Mouse (Mus musculus): Measurements from ENCODE around the gene Htra1.
A peak's percentile ranks its signal among the peaks of the same experiment; 100 is the strongest.

Gene Htra1

DNA sequence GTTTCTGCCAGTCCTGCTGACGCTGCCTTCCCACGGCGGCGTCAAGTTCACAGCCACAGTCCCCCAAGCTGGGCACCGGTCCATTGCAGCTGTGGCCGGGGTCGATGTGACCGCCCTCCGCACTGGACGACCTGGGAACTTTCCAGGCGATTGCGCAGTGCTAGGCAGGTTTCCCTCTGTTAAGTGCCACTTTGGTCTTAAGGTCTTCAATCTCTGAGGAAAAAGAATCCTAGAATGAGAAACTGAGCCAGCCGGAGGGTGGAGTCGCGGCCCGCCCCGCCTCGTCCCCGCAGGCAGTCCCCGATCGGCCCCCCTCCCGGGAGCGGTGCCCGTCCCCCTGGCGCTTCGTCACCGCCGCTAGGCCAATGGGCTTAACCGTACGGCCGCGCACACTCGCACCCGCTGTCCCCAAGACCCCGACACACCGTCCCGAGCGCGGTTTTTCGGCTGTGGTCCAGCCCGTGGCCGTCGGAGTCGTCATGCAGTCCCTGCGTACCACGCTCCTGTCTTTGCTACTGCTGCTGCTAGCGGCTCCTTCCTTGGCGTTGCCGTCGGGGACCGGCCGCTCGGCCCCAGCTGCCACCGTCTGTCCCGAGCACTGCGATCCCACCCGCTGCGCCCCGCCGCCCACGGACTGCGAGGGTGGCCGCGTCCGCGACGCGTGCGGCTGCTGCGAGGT is at the start of gene Htra1:
TSS of gene Htra1 (plus strand) at position 319 of the 679 bp plus-strand sequence.
- peak; percentile 67 for DNase-seq (ENCODE audit: low spot score)

DNA sequence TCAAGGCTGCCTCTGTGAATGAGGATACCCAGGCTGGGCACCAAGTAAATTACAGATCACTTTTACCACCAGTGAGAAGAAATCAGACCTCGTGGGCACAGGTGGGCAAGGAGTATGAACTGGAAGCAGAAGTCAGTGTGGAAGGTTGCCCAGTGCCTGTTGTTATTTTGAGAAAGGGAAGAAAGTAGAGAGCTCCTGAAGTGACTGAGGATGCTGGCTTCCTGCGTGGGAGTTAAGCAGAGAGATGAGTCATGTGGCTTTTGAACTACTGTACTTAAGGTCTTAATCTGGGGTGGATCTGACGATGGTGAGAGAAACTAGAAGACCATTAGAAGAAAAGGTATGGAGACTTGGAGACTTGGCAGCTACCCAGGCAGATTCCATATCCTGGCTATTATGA is 49.7 kb upstream of the Htra1 start:
- no peak for DNase-seq (ENCODE audit: low spot score)

DNA sequence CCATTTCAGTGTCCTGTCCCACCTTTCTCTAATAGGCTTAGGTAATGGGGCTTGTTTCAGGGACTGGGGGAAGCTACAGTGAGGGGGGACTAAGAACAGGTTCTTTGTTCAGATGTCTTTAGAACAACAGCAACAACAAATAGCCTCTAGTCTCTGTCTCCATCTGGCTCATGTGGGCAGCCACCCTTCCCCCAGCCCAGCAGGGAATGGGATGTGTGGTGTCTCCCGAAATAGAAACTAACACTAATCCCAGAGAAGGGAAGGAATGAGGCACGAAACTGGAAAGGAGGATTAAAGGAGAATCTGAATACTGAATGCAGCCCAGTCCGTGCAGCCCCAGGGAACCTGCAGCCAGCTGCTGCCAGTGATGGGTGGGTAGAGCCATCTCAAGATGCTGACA is 48.0 kb upstream of the Htra1 start:
- DNase-seq (ENCODE audit: low spot score) = no peak

DNA sequence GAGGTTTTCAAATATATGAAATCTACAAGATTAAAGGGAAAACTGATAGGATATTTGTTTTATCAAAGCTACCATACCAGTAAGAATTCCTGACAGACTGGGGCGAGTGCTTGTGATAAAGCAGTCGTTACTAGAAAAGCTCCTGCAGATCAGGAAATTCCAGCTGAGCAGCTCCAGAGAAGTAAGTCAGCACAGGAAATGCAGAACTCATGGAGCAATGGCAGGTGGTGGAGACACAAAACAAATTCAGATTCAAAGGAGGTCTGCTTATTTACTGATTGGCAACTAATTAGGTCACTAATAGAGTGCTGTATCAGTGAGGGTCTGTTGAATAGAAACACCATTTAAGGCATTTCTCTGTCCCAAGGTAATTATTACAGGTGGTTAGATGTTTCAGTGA is 45.0 kb upstream of the Htra1 start:
- no peak for DNase-seq (ENCODE audit: low spot score)

DNA sequence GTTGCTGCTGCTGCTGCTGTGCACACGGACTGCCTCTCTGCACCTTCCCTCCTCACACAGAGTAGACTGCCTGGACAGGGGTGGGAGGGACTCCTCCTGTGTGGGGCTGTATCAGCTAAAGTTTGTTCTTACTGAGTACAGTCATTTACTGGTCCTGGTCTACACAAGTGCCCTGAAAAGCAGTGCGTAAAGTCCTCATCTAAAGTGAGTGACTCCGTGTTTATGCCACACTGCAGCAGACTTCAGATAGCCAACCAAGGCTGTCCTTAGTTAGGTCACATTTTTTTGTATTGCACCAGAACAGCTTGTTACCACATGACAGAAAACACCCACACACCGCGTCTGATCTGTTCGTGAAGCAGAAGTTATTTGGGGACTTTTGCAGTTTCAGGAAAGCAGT is 42.9 kb upstream of the Htra1 start:
- no peak for DNase-seq (ENCODE audit: low spot score)

DNA sequence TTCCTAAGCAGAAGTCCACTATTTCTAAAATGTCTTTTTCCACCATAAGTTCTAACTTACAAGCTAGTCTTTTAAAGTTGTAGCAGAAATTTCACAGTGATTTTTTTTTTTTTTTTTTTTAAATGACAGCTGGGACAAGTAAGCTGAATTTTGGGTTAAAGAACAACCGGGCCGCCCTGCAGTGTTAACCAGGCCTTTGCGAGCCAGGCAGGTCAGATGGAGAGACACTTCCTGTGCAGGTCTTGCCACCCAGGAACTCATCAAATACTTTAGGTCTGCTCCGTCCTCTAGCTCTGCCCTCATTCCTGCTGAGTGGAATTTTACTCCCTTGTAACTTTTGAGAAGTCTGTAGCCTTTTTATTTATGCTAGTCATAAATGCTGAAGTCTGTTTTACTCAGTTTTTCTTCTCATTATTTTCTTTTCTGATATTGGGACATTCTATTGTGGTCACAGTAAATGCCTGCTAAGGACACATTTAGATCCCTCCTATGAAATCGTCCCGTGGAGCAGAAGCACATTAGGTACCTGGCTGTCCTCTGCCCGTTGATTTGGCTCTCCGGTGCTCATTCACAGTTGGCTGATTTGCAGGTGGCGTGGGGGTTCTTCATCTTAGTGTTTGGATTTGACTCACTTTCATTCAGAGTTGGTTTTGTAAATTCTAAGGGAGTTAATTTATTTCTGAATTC is 40.8 kb upstream of the Htra1 start:
- no peak for DNase-seq (ENCODE audit: low spot score)

DNA sequence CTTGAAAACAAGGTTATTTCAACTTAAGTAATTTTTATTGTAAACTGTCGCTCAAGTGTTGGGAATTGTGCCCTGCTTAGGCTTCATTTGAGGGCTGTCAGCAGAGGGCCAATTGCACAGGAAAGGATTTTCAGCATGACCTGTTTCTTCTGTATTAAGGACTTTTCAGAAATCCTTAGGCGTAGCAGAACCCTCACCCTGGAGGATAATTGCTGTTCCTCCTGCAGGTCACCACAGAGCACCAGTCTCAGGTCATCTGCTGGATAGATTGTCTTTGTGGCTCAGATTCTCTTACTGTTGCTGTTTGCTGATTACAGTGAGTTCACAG is 40.3 kb upstream of the Htra1 start:
- no peak for DNase-seq (ENCODE audit: low spot score)

DNA sequence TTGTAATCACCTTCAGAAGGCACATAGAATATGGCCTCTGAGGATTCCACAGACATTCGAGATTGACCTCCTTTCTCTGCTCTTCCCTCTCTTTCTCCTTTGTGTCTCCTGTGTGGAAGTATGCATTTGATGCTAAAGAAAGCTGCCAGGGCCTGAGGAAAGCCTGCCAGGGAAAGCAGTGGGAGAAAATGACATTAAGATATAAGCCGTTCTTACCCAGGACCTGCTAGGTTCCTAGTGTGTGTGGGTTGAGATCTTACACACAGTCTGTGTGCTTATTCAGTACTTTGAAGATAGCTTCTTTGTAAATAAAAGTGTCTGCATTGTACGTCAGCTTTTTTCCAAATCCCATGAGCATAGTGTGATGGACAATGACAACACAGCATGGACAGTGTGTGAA is 39.8 kb upstream of the Htra1 start:
- no peak for DNase-seq (ENCODE audit: low spot score)

DNA sequence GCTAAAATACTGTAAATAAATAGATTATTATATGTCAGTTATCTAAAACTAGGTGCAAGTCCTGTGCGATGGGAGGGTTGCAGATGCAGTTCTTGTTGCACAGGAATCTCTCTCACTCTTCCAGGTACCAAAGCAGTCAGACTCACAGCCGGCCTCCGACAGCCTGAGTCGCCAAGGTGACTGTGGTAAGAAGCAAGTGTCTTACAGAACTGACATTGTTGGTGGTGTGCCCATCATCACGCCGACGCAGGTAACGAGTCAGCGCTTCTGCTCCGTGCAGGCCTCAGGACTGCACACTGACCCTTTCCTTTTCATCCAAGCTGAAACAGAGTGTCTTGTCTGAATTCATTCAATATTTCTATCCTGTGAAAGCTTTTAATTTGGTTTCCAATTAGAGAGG is 38.7 kb upstream of the Htra1 start:
- DNase-seq (ENCODE audit: low spot score) = no peak

DNA sequence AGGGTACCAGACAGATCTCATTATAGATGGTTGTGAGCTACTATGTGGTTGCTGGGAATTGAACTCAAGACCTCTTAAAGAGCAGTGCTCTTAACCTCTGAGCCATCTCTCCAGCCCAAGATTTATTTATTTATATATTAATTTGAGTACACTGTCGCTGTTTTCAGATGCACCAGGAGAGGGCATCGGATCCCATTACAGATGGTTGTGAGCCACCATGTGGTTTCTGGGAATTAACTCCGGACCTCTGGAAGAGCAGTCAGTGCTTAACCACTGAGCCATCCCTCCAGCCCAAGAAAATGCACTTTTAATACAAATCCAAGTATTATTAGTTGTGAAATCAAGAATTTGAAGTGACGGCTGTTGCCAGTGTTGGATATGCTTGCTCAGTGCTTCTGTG is 37.5 kb upstream of the Htra1 start:
- DNase-seq (ENCODE audit: low spot score) = peak; percentile 45

DNA sequence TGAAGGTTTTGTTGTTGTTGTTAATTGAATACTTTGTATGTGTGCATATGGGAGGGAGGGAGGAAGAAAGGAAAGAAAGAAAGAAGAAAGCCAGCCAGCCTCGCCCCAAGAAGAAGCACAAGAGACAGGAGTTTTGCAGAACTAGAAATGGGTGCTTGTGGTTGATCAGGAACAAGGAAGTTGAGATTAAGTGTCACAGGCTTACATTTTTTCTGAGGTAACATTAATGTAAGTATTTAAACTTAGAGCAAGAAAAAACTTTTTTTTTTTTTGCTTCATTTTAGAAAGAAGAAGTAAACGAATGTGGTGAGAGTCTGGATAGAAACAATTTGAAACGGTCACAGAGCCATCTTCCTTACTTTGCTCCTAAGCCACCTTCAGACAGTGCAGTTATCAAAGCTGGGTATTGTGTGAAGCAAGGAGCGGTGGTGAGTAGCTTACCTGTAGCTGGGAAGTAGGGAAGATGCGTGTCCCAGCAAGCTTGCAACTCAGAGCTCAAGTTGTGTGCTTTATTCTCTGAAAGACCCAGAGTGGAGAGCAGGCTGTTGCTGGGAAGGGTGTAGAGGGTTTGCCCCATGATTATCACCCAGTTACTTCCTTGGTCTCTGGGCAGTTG is 35.6 kb upstream of the Htra1 start:
- no peak for DNase-seq (ENCODE audit: low spot score)

DNA sequence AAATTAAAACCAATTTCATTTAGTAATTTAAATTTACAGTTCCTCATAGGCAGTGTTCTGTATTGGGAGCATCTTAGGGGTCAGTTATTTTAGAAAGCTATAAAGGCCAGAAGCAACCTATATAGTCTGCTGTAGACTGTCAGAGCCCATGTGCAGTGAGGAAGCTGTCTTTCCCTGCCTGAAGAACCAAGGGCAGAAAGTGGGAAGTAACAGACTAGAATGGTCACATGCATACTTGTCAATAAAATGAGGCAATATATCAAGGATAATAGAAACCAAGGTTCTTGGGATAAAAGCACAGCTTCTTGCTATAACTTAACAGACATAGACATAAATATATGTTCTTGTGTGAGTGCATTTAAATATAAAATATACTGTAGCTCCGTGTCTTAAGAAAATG is 33.0 kb upstream of the Htra1 start:
- no peak for DNase-seq (ENCODE audit: low spot score)

DNA sequence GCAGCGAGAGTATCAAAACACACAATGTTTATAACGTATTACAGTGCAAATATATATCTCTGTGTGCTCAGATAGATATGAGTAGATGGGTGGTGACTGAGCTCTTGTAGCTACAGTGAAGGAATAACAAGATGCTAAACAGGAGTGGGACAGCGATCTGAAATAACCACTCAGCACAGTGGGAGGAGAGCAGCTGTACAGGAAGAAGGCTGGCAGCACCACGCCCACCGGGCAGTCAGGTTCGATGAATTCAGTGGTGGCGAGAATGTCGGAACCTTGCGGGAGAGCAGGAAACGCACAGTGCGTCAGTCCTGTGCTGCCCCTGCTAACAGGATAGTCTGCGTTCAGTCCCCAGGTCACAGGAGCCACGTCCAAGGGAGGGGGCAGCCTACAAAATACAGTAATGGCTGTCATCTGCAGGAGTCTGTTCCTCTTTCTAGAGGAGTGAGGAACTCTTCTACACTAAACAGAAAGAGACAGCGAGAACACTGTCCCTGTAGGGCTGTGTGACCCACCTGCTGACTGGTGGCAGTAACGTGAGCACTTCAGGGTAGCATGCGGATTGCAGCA is 32.3 kb upstream of the Htra1 start:
- DNase-seq (ENCODE audit: low spot score) = no peak

DNA sequence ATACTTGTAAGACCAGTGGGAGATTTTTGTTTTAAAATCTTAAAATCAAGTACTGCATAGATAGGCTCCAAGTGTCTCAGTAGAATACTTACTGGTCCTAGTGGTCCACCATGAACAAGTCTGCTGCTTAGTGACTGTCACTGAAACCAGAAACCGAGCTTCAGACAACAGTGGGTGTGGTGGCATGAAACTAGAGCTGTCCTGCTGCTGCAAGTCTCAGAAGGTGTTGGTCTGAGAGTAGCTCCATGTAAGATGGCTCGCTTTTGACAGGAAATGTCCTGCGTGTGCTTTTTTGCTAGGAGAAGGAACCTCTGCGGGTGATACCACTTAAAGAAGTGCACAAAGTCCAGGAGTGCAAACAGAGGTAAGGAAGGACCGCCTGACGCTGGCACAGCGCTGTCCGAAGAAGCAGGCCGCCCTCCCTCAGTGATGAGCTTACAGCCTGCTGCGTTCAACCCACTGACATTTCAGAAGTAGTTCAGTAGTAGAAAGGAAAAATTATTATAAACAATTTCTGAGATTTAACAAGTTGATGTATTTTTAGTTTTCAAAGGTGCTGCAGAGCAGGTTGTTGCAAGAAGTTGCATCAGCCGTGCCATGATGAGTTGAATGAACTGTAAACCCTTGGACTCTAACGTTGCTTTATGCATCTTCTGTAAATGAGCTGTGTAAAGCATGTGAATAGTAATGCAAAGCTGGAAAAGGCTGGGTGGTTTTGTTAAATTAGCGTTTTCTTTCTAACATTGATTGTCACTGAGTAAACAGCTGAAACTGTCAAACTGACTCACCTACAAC is 31.1 kb upstream of the Htra1 start:
- DNase-seq (ENCODE audit: low spot score) = no peak

DNA sequence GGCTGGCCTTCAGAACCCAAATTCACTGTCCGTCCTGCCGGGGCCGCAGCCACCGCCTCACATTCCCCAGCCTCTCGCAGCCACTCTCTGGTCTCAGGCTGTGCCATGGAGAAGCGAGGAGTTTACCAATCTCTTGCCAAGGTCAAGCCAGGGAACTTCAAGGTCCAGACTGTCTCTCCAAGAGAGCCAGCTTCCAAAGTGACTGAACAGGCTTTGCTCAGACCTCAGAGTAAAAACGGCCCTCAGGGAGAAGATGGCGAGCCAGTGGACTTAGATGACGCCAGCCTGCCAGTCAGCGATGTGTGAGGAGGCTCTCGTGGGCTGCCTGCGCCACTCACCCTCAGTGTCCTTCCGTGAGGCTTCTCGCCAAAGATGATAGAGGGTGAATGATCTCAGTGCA is 25.1 kb upstream of the Htra1 start:
- no peak for DNase-seq (ENCODE audit: low spot score)

DNA sequence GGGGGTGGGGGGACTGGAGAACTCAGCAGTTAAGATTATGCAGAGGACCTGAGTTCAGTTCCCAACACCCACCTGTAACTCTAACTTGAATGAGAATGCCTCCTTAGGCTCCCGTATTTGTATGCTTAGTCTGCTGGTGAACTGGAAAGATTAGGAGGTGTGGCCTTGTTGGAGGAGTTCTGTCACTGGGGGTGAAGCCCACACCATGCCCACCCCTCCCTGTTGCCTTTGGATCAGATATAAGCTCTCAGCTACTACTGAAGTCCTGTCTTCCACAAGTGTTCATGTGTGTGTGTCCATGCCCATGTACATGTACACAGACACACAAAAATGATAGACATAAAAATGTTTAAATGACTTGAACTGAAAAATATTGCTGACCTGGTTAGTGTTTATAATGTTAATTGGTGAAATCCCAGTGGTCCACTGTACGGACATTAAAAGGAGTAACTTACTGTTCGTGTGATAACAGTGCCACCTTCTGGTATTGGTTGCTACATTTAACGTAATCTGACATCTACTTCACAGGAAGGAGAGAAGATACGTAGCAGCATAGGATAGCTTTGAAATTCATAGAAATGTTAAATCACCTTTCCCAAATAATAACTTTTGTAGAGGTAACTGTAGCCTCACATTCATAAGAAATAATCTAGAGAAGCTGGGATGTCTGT is 21.1 kb upstream of the Htra1 start:
- peak; percentile 73 for DNase-seq (ENCODE audit: low spot score)

DNA sequence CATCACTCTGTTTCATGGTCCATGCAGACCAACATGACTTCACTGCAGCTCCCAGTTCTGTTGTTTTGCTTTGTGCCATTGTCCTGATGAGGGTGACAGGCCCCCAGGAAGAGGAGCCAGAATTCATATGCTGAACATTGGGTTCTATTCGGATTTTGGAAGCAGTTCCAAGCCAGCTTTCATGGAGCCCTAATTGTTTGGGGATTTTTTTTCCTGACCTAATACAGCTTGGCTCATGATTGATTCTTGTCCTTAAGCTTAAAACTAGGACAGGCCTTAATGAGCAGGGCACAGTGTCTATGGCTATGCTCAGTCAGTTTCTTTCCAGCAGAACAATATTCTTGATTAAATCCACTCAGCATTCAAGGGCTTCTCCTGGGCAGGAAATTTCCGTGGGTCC is 17.7 kb upstream of the Htra1 start:
- no peak for DNase-seq (ENCODE audit: low spot score)

DNA sequence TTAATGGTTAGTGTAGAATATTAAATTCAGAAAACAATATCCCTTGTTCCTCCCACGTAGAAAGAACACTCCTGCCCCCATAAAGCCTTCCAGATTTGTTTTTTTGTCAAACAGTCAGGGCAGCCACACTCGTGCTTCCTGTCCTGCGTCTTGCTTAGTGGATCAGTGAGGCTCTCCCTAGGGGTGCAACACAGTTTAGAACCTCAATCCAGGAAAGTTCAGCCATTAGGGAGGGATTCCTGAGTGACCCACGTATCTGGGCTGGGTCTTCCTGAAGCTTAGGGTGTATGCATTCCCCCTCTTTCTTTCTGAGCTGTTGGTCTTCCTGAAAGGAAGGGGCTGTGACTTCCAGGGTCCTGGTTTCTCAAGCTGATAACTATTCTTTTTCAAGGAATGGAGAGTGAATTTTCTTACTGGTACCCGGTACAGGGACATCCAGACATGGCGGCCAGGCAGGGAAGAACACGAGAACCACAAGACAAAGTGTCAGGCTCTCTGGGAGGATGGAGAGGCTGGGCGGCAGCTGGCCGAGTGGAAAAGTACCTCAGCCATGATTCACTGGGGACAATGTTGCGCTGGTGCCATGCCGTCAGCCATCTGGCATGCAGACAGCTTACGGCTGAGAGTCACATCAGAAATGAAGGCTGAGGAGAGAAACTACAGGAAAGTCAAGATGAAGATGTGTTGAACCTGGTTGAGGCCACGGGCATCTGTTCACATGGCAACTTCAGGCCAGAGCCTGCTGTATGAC is 12.8 kb upstream of the Htra1 start:
- no peak for DNase-seq (ENCODE audit: low spot score)

DNA sequence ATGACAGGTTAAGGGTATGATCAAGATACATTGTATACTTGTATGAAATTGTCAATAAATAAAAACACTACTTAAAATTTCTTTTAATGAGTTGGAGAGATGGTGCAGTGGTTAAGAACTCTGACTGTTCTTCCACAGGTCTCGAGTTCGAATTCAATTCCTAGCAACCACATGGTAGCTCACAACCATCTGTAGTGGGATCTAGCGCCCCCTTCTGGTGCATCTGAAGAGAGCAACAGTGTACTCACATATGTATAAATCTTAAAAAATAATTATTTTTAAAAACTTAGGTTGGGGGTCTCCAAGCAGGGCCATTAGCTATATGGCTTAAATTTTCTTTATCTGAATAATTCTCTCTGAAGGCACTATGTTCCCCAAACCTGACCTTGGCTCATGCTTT is 5.5 kb upstream of the Htra1 start:
- DNase-seq (ENCODE audit: low spot score) = no peak

DNA sequence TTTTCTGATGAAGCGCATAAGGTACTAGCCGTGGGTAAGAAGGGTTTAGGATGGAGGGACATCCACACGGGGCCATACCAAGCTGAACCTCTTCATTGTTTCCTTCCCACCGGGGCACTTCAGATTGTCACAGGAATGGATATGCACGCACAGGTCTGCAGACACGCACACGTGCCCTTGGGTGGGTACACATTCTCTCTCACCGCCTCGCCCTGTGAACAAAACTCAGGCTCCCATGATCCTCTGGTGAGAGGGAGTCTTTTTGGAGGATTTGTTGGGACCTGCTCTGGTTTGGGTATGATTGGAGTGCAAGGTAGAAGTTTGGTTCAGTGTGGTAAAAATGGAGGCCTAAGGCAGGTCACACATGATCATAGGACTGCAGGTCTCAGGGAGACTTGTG is 3.0 kb upstream of the Htra1 start:
- no peak for DNase-seq (ENCODE audit: low spot score)

DNA sequence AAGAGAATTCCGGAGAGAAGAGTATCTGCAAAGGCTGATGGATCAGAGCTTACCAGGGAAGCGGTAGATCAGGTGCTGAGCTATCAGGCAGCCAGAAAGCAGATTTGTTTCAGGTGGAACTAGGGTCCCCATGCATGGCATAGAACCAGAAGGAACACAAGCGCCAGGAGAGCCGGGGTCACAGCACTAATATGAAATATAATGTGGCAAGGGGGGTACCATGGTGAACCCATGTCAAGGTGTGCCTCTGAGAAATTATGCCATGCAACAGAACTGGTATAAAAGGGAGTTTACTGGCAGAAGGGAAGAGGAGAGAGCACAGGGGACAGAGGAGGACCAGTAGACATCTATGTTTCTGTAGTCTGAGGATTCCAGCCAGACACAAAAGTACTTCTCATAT is 1.3 kb upstream of the Htra1 start:
- DNase-seq (ENCODE audit: low spot score) = no peak
